Mouse (Mus musculus): ENCODE measurements around the gene Tssk1. TPM values are rescaled to one million over a fixed set of nuclear protein-coding genes. Genes with fewer than 3 reads are reported as not detected.

The Tssk1 gene
- polyA plus RNA-seq, 1 experiment from 2014 or later, result 0.08 TPM

DNA sequence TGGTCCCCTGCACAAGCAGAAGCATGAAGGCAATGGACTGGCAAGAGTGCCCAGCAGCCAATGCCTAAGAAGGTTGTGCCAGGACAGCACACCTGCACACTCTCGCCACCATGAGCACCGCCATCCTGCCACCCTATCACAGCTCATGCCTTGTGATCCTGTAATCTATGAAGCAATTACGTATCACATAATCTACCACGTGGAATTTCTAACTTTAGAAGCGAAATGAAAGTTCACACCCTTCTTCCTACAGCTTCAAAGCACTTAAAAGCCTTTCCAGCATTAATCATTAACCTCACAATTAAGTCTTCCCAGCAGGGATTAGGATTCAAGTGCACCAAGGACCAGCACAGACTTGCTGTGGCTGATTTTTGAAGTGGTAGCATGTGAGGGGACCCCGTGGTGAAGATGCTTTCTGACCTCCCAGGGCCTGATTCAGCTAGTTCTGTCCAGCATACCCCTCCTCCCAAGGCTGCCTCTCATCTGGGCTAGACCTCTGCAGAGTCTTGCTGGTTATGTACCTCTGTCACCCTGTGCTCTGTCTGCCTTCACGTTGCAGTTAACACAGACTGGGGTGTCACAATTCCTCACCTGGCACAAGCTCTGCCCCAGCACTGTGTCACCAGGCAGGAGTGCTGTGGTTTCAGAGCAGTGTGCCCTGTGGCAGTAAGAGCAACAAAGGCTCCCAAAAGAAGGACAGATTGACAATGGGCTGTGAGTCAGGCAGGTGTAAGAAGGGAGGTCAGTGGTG lies 51.2 kb downstream of the Tssk1 start:
- Histone ChIP-seq H3K4me3 (ENCODE audit: low read depth, low read length) (no peak overlapping the region), H3K9me3 (ENCODE audit: control insufficient read depth, low read length) (no peaks in the 10 kb centered on the region), H3K27ac (ENCODE audit: low read depth, low read length) (no peak overlapping the region), H3K36me3 (ENCODE audit: control insufficient read depth, insufficient read depth, low read length) (no peaks in the 10 kb centered on the region), H3K4me1 (ENCODE audit: control insufficient read depth, insufficient read depth, low read length) (no peaks in the 10 kb centered on the region), H3K4me2 (ENCODE audit: low read depth, low read length) (no peak overlapping the region), H3K9ac (replicated peaks; ENCODE audit: low read depth, low read length) (no peak overlapping the region), H3K27me3 (ENCODE audit: control insufficient read depth, insufficient read depth, low read length) (no peaks in the 10 kb centered on the region)
- 47% methylated on average over 7 of the region's 7 CpGs for WGBS
- no peak for ATAC-seq (ENCODE audit: low read depth)

Other genes starting within 250 kb of the Tssk1 start
- 10.6 and 11.3 TPM in 2 replicates for gene Ccdc74a, start 247.8 kb upstream of the Tssk1 start, polyA plus RNA-seq (2014; fragmentation: Nextera tagmentation; extraction: Ambion mirVana)
- gene Med15, start 161.3 kb upstream of the Tssk1 start, polyA plus RNA-seq (2014; fragmentation: Nextera tagmentation; extraction: Ambion mirVana), result 46.9 and 51.0 TPM in 2 replicates
- gene Klhl22, start 134.6 kb upstream of the Tssk1 start, polyA plus RNA-seq (2014; fragmentation: Nextera tagmentation; extraction: Ambion mirVana), result 90.9 and 98.9 TPM in 2 replicates
- gene Scarf2, start 96.9 kb upstream of the Tssk1 start, polyA plus RNA-seq (2014; fragmentation: Nextera tagmentation; extraction: Ambion mirVana), result 0.95 and 2.0 TPM in 2 replicates
- gene B830017H08Rik, start 61.1 kb upstream of the Tssk1 start, polyA plus RNA-seq (2014; fragmentation: Nextera tagmentation; extraction: Ambion mirVana), result 4.7 and 6.5 TPM in 2 replicates
- 3.9 and 4.0 TPM in 2 replicates for gene Car15, start 55.9 kb upstream of the Tssk1 start, polyA plus RNA-seq (2014; fragmentation: Nextera tagmentation; extraction: Ambion mirVana)
- gene Gm20518, start 2.6 kb upstream of the Tssk1 start, polyA plus RNA-seq (2014; fragmentation: Nextera tagmentation; extraction: Ambion mirVana), result 0.21 and 0.36 TPM in 2 replicates
- 98.8 and 104 TPM in 2 replicates for gene Dgcr2, start 4.3 kb downstream of the Tssk1 start, polyA plus RNA-seq (2014; fragmentation: Nextera tagmentation; extraction: Ambion mirVana)
- gene Tssk2, start 4.4 kb downstream of the Tssk1 start, polyA plus RNA-seq (2014; fragmentation: Nextera tagmentation; extraction: Ambion mirVana), result not detected in 2 replicates
- 42.4 and 42.5 TPM in 2 replicates for gene Ess2, start 17.1 kb downstream of the Tssk1 start, polyA plus RNA-seq (2014; fragmentation: Nextera tagmentation; extraction: Ambion mirVana)
- gene Gsc2, start 20.8 kb downstream of the Tssk1 start, polyA plus RNA-seq (2014; fragmentation: Nextera tagmentation; extraction: Ambion mirVana), result 0.24 TPM in 1 of 2 replicates, not detected in the other
- 165 and 199 TPM in 2 replicates for gene Slc25a1, start 34.0 kb downstream of the Tssk1 start, polyA plus RNA-seq (2014; fragmentation: Nextera tagmentation; extraction: Ambion mirVana)
- gene Vpreb2, start 86.2 kb downstream of the Tssk1 start, polyA plus RNA-seq (2014; fragmentation: Nextera tagmentation; extraction: Ambion mirVana), result not detected in 2 replicates
- gene Dgcr6, start 158.6 kb downstream of the Tssk1 start, polyA plus RNA-seq (2014; fragmentation: Nextera tagmentation; extraction: Ambion mirVana), result 155 and 174 TPM in 2 replicates
- 2.2 and 2.5 TPM in 2 replicates for gene Prodh, start 196.0 kb downstream of the Tssk1 start, polyA plus RNA-seq (2014; fragmentation: Nextera tagmentation; extraction: Ambion mirVana)
- gene Rtn4r, start 233.4 kb downstream of the Tssk1 start, polyA plus RNA-seq (2014; fragmentation: Nextera tagmentation; extraction: Ambion mirVana), result 27.4 and 36.4 TPM in 2 replicates

Measured in neural tube, embryonic 14.5 days (tissue).